Mouse (Mus musculus) testis, adult 2 months (tissue): ENCODE results near the gene Stip1. TPM values are rescaled to one million over a fixed set of nuclear protein-coding genes. Genes with fewer than 3 reads are reported as not detected.
"Not testable (repeated sequence)": the region's sequence is repeated elsewhere in the genome, so short reads cannot be mapped to it uniquely, and the experiment has no call there.

Source experiments
- H3K27ac ChIP-seq: fragments of 200-500 bp; 2 replicates; pipeline ENCODE4 v1.5.1; 2012; ENCODE audit warnings: low read depth, low read length; ENCODE audit not compliant: control insufficient read depth, insufficient read depth
- H3K27me3 ChIP-seq: fragments of 200-500 bp; 2 replicates; pipeline ENCODE4 v1.6.1; 2012; ENCODE audit warnings: mild to moderate bottlenecking, low read length, moderate library complexity; ENCODE audit not compliant: control insufficient read depth, insufficient read depth
- H3K36me3 ChIP-seq: fragments of 200-500 bp; 2 replicates; pipeline ENCODE4 v1.6.1; 2012; ENCODE audit warnings: mild to moderate bottlenecking, low read length; ENCODE audit not compliant: control insufficient read depth, insufficient read depth
- H3K4me1 ChIP-seq: fragments of 200-500 bp; 2 replicates; pipeline ENCODE4 v1.6.1; 2012; ENCODE audit warnings: low read length; ENCODE audit not compliant: control insufficient read depth, insufficient read depth
- H3K4me3 ChIP-seq: fragments of 200-500 bp; 2 replicates; pipeline ENCODE4 v1.5.1; 2012; ENCODE audit warnings: low read depth, mild to moderate bottlenecking, low read length, moderate library complexity, mixed read lengths; ENCODE audit not compliant: control insufficient read depth
- CTCF ChIP-seq: fragments of 200-500 bp; IDR thresholded peaks from 2 replicates; pipeline ENCODE4 v1.5.1; 2012; ENCODE audit warnings: low read depth, mild to moderate bottlenecking, inconsistent platforms, low read length, moderate library complexity; ENCODE audit not compliant: control insufficient read depth, insufficient read depth, insufficient replicate concordance
- POLR2A ChIP-seq: fragments of 200-500 bp; IDR thresholded peaks from 2 replicates; pipeline ENCODE4 v1.6.1; 2012; ENCODE audit warnings: low read depth, mild to moderate bottlenecking, inconsistent platforms, low read length, moderate library complexity; ENCODE audit not compliant: control insufficient read depth
- polyA plus RNA-seq: library from polyadenylated mRNA; depleted of rRNA; stranded (reverse); fragments of >200 nt; gene quantifications from 2 replicates; pipeline ENCODE4 v1.2.3, GENCODE M21; 2012

The Stip1 gene
- polyA plus RNA-seq, 1 experiment: 53.1 TPM

GRCm38 (mm10) chr19:7058541-7058940, 18.8 kb upstream of the Stip1 start:
- Histone ChIP-seq H3K36me3 (no peaks in the 10 kb centered on the region), H3K27me3 (no peaks in the 10 kb centered on the region), H3K27ac (no peak overlapping the region), H3K4me1 (peaks cover 24% of the 10 kb centered on the region), H3K4me3 (peak overlapping the region; percentile 89)
- no peak for TF ChIP-seq POLR2A
- TF ChIP-seq CTCF: no peak

DNA sequence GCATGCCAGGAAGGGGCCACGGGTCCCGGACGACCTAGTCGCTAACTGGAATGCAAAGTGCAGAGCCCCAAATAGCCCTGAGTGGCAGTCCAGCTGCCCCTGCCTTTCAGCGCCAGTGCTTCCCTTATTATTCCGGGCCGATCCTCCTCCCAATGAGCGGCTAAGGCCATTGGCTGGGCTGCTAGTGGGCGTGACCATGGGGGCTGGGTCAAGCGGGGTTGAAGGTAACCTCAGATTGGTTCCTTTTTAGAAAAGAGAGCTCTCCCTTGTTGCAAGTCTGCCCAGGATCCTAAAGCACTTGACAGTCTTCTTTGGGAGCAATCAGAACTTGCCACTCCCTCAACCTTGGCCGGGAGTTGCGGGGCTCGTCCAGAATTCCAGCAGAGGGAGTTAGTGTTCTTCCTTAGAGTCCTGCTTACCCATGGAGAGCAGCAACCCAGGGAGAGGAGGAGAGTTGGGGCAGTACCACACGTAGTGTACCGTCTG, 18.0 kb upstream of the Stip1 start:
- Histone ChIP-seq H3K27me3 (no peaks in the 10 kb centered on the region), H3K4me1 (peaks cover 24% of the 10 kb centered on the region), H3K4me3 (peak overlapping the region; percentile 89), H3K36me3 (no peaks in the 10 kb centered on the region), H3K27ac (peak overlapping the region; percentile 34)
- TF ChIP-seq POLR2A: 0 out of 2 replicates have a peak, but pooled peaks have one; percentile 21
- peak; percentile 10; the same call in 1 of the 2 replicates for TF ChIP-seq CTCF

- Histone ChIP-seq H3K27ac (peak overlapping the region; percentile 34), H3K4me1 (peaks cover 24% of the 10 kb centered on the region), H3K4me3 (peak overlapping the region; percentile 89), H3K36me3 (no peaks in the 10 kb centered on the region), H3K27me3 (no peaks in the 10 kb centered on the region)
- no peak for TF ChIP-seq CTCF
Measured at GRCm38 (mm10) chr19:7057126-7057721, 17.5 kb upstream of the Stip1 start.

GRCm38 (mm10) chr19:7056248-7057087, 16.7 kb upstream of the Stip1 start, which contains the start of gene Macrod1:
Gene Macrod1, plus strand, starts transcription at chr19:7056810.
- no peaks in the 10 kb centered on the region for H3K27me3 ChIP-seq
- peak within 1 kb of the TSS; percentile 34 for H3K27ac ChIP-seq
- H3K4me3 ChIP-seq: peak within 1 kb of the TSS; percentile 89
- H3K36me3 ChIP-seq: no peaks in the 10 kb centered on the region
- no peak for TF ChIP-seq CTCF
- peak; percentile 35; the same call in 1 of the 2 replicates for TF ChIP-seq POLR2A
- peaks cover 24% of the 10 kb centered on the region for H3K4me1 ChIP-seq

GRCm38 (mm10) chr19:7055173-7055572, 15.4 kb upstream of the Stip1 start:
- Histone ChIP-seq H3K27me3 (no peaks in the 10 kb centered on the region), H3K36me3 (no peaks in the 10 kb centered on the region), H3K4me1 (peaks cover 24% of the 10 kb centered on the region), H3K4me3 (no peak overlapping the region), H3K27ac (no peak overlapping the region)
- TF ChIP-seq CTCF (no peak), POLR2A (no peak)

DNA sequence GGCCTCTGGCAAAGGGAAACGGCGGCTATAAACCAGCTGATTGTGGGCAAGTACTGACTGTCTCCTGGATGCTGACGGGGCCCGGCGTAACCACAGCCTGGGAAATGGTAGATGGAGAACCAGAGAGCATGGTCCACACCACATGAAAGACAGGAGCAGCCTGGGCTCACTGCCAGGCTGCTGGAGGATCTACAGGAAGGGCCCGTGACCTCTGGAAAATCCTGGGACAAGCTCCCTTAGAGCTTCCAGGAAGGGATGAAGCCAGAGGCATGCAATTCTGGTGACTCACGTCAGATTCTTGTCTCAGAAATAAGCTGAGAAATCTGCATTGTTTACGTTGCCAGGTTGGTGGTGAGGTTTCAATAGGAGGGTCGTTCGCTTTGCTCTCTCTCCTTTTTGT, 15.0 kb upstream of the Stip1 start:
- Histone ChIP-seq H3K4me3 (no peak overlapping the region), H3K4me1 (peaks cover 24% of the 10 kb centered on the region), H3K27me3 (no peaks in the 10 kb centered on the region), H3K27ac (no peak overlapping the region), H3K36me3 (no peaks in the 10 kb centered on the region)
- TF ChIP-seq POLR2A: no peak
- TF ChIP-seq CTCF: no peak

- not testable (repeated sequence) for H3K4me3 ChIP-seq, H3K27me3 ChIP-seq, H3K36me3 ChIP-seq, H3K27ac ChIP-seq
- peaks cover 24% of the 10 kb centered on the region for H3K4me1 ChIP-seq
Measured at GRCm38 (mm10) chr19:7053382-7053781, 13.6 kb upstream of the Stip1 start.
